Mouse (Mus musculus) adrenal gland, postnatal 0 days (tissue): ENCODE measurements around the gene Trim62. TPM values are rescaled to one million over a fixed set of nuclear protein-coding genes. Genes with fewer than 3 reads are reported as not detected.

Experiments
- polyA plus RNA-seq: library from polyadenylated mRNA; unstranded; fragments of >200 nt; fragmentation: Nextera tagmentation; extraction: Ambion mirVana; gene quantifications from 2 replicates; pipeline ENCODE4 v1.2.1, GENCODE M21; 2015

Trim62 gene
- 6.5 and 11.3 TPM in 2 replicates for polyA plus RNA-seq

DNA sequence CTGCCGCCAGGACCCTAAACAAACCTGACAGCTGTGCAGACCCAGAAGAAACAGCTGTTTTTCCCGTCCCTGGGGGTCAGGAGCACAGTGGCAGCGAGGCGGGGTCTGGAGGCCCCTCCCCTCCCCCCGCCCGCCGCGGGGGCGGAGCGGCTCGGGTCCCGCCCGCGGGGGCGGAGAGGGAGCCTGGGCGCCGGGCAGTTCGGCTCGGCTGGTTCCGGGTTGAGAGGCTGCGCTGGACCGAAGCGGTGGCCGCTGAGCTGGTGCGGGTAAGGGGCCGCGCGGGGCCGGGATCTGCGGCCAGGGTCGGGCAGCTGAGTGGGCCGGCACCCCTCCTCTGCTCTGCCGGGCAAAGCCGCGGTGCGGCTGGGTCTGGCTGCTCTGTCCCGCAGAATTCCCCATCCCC is at the start of gene Trim62:
Gene Trim62 (plus strand): TSS at position 202 of the 403 bp plus-strand sequence.

Other genes starting within 250 kb of the Trim62 start
- 49.6 and 50.2 TPM in 2 replicates for gene Phc2, start 228.9 kb upstream of the Trim62 start, polyA plus RNA-seq
- 0.03 TPM in 1 of 2 replicates, not detected in the other for gene A3galt2, start 128.2 kb upstream of the Trim62 start, polyA plus RNA-seq
- 27.0 and 30.2 TPM in 2 replicates for gene Zfp362, start 77.5 kb upstream of the Trim62 start, polyA plus RNA-seq
- 82.8 and 84.8 TPM in 2 replicates for gene Azin2, start 78.9 kb downstream of the Trim62 start, polyA plus RNA-seq
- 102 and 158 TPM in 2 replicates for gene Ak2, start 108.4 kb downstream of the Trim62 start, polyA plus RNA-seq
- 9.0 and 9.6 TPM in 2 replicates for gene Rnf19b, start 174.7 kb downstream of the Trim62 start, polyA plus RNA-seq
- 0.33 and 1.6 TPM in 2 replicates for gene Tmem54, start 222.0 kb downstream of the Trim62 start, polyA plus RNA-seq
- 8.3 and 21.4 TPM in 2 replicates for gene Hpca, start 238.5 kb downstream of the Trim62 start, polyA plus RNA-seq